Mouse (Mus musculus) midbrain, embryonic 13.5 days (tissue): Measurements from ENCODE around the gene Cmtm3. TPM values are rescaled to one million over a fixed set of nuclear protein-coding genes. Genes with fewer than 3 reads are reported as not detected.
"Not testable (repeated sequence)": the region's sequence is repeated elsewhere in the genome, so short reads cannot be mapped to it uniquely, and the experiment has no call there.

Source experiments
- ATAC-seq: fragments of 200-750 bp; cut with Nextera tagmentation; 2 replicates; pipeline ENCODE4 v1.8.0; 2017; ENCODE audit warnings: mild to moderate bottlenecking, moderate TSS enrichment, moderate library complexity
- H3K27ac ChIP-seq: fragments of 300-500 bp; sonication (generic); 2 replicates; pipeline ENCODE4 v1.5.1; 2015; ENCODE audit warnings: inconsistent platforms, mild to moderate bottlenecking, moderate library complexity
- H3K27me3 ChIP-seq: fragments of 300-500 bp; sonication (generic); 2 replicates; pipeline ENCODE4 v1.6.1; 2015; ENCODE audit warnings: mild to moderate bottlenecking, inconsistent platforms
- H3K36me3 ChIP-seq: fragments of 300-500 bp; sonication (generic); 2 replicates; pipeline ENCODE4 v1.6.1; 2015; ENCODE audit warnings: mild to moderate bottlenecking, inconsistent platforms
- H3K4me1 ChIP-seq: fragments of 300-500 bp; sonication (generic); replicated peaks from 2 replicates; pipeline ENCODE4 v1.6.1; 2015; ENCODE audit warnings: inconsistent platforms
- H3K4me2 ChIP-seq: fragments of 300-500 bp; sonication (generic); replicated peaks from 2 replicates; pipeline ENCODE4 v1.6.1; 2015; ENCODE audit warnings: moderate library complexity, mild to moderate bottlenecking, inconsistent platforms
- H3K4me3 ChIP-seq: fragments of 300-500 bp; sonication (generic); replicated peaks from 2 replicates; pipeline ENCODE4 v1.5.1; 2015; ENCODE audit warnings: mild to moderate bottlenecking, inconsistent platforms
- H3K9ac ChIP-seq: fragments of 300-500 bp; sonication (generic); replicated peaks from 2 replicates; pipeline ENCODE4 v1.6.1; 2015; ENCODE audit warnings: mild to moderate bottlenecking, inconsistent platforms
- H3K9me3 ChIP-seq: fragments of 300-500 bp; sonication (generic); 2 replicates; pipeline ENCODE4 v1.6.1; 2016; ENCODE audit warnings: mild to moderate bottlenecking, inconsistent platforms
- WGBS: fragments of 180-500 bp; shearing (Covaris S2); methylation state at CpG from one replicate; pipeline ENCODE4 v1.1.7; 2015; 5-methylcytosine and 5-hydroxymethylcytosine counted together
- polyA plus RNA-seq: library from polyadenylated mRNA; unstranded; fragments of >200 nt; fragmentation: Nextera tagmentation; extraction: Ambion mirVana; gene quantifications from 2 replicates; pipeline ENCODE4 v1.2.1, GENCODE M21; 2015

Cmtm3 gene
- polyA plus RNA-seq = 31.4 and 34.9 TPM in 2 replicates

- ATAC-seq = no peak
- H3K27ac ChIP-seq = no peak within 1 kb of the TSS
- peaks cover 19% of the 10 kb centered on the region for H3K4me1 ChIP-seq
- no peaks in the 10 kb centered on the region for H3K9me3 ChIP-seq
- 14% methylated on average over 16 of the region's 18 CpGs for WGBS
- H3K9ac ChIP-seq = peak within 1 kb of the TSS; percentile 77
- no peaks in the 10 kb centered on the region for H3K27me3 ChIP-seq
- H3K4me3 ChIP-seq = peak within 1 kb of the TSS; percentile 61
- H3K36me3 ChIP-seq = no peaks in the 10 kb centered on the region
- peak within 1 kb of the TSS; percentile 84 for H3K4me2 ChIP-seq
Observed at GRCm38 (mm10) chr8:104339229-104339982, at the start of gene Cmtm3. Gene Cmtm3, plus strand, starts transcription at chr8:104339410.

DNA sequence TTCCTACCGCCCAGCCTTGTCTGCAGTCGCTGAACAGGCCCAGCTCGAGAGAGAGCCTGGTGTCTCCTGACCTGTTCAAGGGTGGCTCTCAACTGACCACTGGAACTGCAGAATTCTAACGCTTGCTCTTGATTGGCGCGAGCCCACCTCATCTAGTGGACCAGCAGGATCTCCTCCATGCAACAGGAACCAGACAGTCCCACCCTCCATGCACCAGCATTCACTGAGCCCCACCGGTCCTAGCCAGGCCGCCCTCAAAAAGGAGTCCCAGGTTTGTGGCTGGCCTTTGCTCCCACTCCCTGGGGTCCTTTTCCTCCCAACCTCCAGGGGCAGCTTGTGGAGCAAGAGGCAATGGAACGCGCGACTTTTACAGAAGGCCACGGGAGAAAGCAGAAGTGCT, 46.1 kb upstream of the Cmtm3 start, which contains the start of gene Cmtm2a:
Gene Cmtm2a, minus strand, starts transcription at position 101 of the 400 bp plus-strand sequence.
- H3K36me3 ChIP-seq, H3K4me3 ChIP-seq, H3K9ac ChIP-seq, H3K27me3 ChIP-seq, H3K27ac ChIP-seq, H3K9me3 ChIP-seq, ATAC-seq, H3K4me2 ChIP-seq, H3K4me1 ChIP-seq: not testable (repeated sequence)
- WGBS = 90% methylated on average over 12 of the region's 12 CpGs

DNA sequence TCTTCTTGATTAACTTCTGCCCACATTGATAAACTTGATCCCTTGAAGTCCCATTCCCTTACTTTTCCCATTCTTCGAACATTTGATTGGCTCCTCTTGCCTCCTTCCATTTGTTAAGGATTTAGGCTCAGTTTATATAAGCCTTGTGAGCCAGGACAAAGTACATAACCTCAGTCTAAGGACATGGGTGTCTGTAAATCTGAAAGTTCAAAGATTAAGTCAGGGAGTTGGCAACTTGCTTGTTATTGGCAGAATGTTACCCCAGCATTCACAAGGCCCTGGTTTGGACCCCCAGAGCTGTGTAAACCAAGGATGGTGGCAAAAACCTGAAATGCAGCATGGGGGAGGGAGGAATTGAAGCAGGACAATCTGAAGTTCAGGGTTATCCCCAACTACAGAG, 44.8 kb upstream of the Cmtm3 start:
- H3K36me3 ChIP-seq = no peaks in the 10 kb centered on the region
- no peaks in the 10 kb centered on the region for H3K9me3 ChIP-seq
- 83% methylated on average over 1 of the region's 1 CpGs for WGBS
- no peak overlapping the region for H3K4me3 ChIP-seq
- H3K27ac ChIP-seq = no peak overlapping the region
- H3K27me3 ChIP-seq = no peaks in the 10 kb centered on the region
- no peak overlapping the region for H3K9ac ChIP-seq
- no peak overlapping the region for H3K4me2 ChIP-seq
- no peak for ATAC-seq
- H3K4me1 ChIP-seq = no peaks in the 10 kb centered on the region

- not testable (repeated sequence) for H3K9ac ChIP-seq, H3K4me3 ChIP-seq, H3K4me2 ChIP-seq, H3K36me3 ChIP-seq, H3K27me3 ChIP-seq, H3K9me3 ChIP-seq
- WGBS = 4% methylated on average over 3 of the region's 3 CpGs
- Histone ChIP-seq H3K4me1 (peaks cover 17% of the 10 kb centered on the region), H3K27ac (peak overlapping the region; percentile 44; the same call in 1 of the 2 replicates)
- peak; percentile 87 for ATAC-seq
Observed at GRCm38 (mm10) chr8:104301577-104301976, 37.6 kb upstream of the Cmtm3 start.

GRCm38 (mm10) chr8:104302536-104302935, 36.7 kb upstream of the Cmtm3 start:
- H3K4me3 ChIP-seq, H3K27me3 ChIP-seq, H3K36me3 ChIP-seq, H3K27ac ChIP-seq, H3K9ac ChIP-seq, ATAC-seq, H3K9me3 ChIP-seq, H3K4me2 ChIP-seq: not testable (repeated sequence)
- H3K4me1 ChIP-seq = peaks cover 17% of the 10 kb centered on the region
- WGBS = 81% methylated on average over 4 of the region's 4 CpGs

GRCm38 (mm10) chr8:104304962-104305361, 34.2 kb upstream of the Cmtm3 start:
- no peak for ATAC-seq
- no peaks in the 10 kb centered on the region for H3K36me3 ChIP-seq
- H3K27me3 ChIP-seq = no peaks in the 10 kb centered on the region
- 90% methylated on average over 11 of the region's 11 CpGs for WGBS
- H3K9ac ChIP-seq = no peak overlapping the region
- no peaks in the 10 kb centered on the region; the same call in 1 of the 2 replicates for H3K9me3 ChIP-seq
- peaks cover 17% of the 10 kb centered on the region for H3K4me1 ChIP-seq
- no peak overlapping the region for H3K4me3 ChIP-seq
- H3K27ac ChIP-seq = no peak overlapping the region
- no peak overlapping the region for H3K4me2 ChIP-seq

DNA sequence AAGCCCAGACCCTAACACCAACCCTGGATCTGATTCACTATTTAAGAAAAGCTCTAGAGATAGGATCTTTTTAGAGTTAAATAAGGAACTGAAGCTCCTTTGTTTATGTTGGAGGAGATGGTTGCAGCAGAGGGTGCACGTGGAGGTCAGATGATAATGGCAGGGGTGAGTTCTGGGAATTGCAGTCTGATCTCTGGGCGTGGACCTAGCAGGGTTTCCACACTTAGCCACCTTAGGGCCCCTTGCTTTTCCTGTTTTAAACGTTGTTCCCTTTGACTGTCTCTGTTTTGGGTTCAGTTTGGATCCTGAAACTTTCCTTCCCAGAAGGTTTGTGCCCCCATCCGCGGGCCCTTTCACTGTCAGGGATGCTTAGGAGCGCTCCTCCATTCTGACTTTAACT, 30.9 kb upstream of the Cmtm3 start:
- WGBS = 66% methylated on average over 6 of the region's 6 CpGs
- not testable (repeated sequence) for ATAC-seq, H3K9ac ChIP-seq

GRCm38 (mm10) chr8:104309441-104310155, 29.6 kb upstream of the Cmtm3 start, which contains the start of the genes Gm45711 and Cmtm1:
Gene Gm45711, minus strand, starts transcription at chr8:104310081.
Gene Cmtm1, minus strand, starts transcription at chr8:104310145.
- WGBS = 86% methylated on average over 36 of the region's 36 CpGs
- H3K4me2 ChIP-seq, H3K27ac ChIP-seq, ATAC-seq, H3K4me1 ChIP-seq, H3K36me3 ChIP-seq, H3K9ac ChIP-seq, H3K9me3 ChIP-seq, H3K27me3 ChIP-seq, H3K4me3 ChIP-seq: not testable (repeated sequence)

More for the DNA sequence above, 30.9 kb upstream of the Cmtm3 start:
- H3K27ac ChIP-seq, H3K4me2 ChIP-seq, H3K36me3 ChIP-seq, H3K27me3 ChIP-seq, H3K4me3 ChIP-seq, H3K9me3 ChIP-seq, H3K4me1 ChIP-seq: not testable (repeated sequence)

DNA sequence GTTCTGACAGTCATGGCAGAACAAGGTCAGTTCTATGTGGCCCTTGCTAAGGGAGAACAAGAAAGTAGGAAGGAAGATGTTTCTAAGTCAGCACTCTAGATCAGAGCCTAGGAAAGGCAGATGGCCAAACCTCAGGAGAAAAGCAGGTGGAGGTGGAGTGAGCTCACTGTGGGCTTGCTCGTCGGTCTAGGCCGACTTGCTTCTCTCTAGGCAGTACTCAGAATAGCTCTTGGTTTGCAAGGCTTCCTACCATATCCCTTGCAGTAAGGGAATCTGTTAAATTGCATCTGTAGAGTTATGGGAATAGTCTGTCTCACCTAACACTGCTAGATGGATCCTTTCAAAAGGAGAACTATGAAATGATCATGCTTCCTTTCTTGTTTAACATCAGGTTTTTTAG, 27.2 kb upstream of the Cmtm3 start:
- 83% methylated on average over 3 of the region's 3 CpGs for WGBS
- H3K4me1 ChIP-seq, H3K27ac ChIP-seq, H3K36me3 ChIP-seq, H3K27me3 ChIP-seq, H3K4me2 ChIP-seq, H3K9ac ChIP-seq, H3K4me3 ChIP-seq, H3K9me3 ChIP-seq, ATAC-seq: not testable (repeated sequence)

GRCm38 (mm10) chr8:104313311-104313710, 25.9 kb upstream of the Cmtm3 start:
- H3K4me1 ChIP-seq = no peaks in the 10 kb centered on the region
- no peak overlapping the region for H3K9ac ChIP-seq
- no peak overlapping the region for H3K27ac ChIP-seq
- no peaks in the 10 kb centered on the region; the same call in 1 of the 2 replicates for H3K9me3 ChIP-seq
- WGBS = 78% methylated on average over 4 of the region's 4 CpGs
- ATAC-seq = no peak
- H3K4me2 ChIP-seq = no peak overlapping the region
- no peaks in the 10 kb centered on the region for H3K36me3 ChIP-seq
- no peaks in the 10 kb centered on the region for H3K27me3 ChIP-seq
- no peak overlapping the region for H3K4me3 ChIP-seq

DNA sequence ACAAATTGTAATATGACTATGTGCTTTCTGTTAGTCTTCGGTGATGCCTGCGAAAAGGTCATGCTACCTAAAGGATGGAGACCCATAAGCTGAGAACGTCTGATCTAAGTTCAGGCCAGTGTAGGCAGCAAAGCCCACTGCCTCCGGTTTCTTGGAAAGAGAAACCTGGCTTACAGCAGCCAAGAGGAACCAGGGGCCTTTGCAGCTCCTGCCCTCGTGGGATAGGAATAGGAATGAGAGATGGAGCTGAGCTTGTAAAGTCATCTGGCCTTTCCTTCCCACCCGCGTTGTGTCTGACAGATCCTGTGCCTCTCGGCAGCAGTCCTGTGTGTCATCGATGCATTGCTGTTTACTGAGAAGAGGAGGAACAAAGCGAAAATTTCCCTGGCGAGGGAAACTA, 17.9 kb upstream of the Cmtm3 start, which contains the start of gene Gm11020:
Gene Gm11020, plus strand, starts transcription at position 301 of the 400 bp plus-strand sequence.
- not testable (repeated sequence) for H3K27ac ChIP-seq, H3K4me3 ChIP-seq, H3K9ac ChIP-seq, H3K27me3 ChIP-seq, H3K9me3 ChIP-seq, ATAC-seq, H3K36me3 ChIP-seq, H3K4me1 ChIP-seq, H3K4me2 ChIP-seq
- 86% methylated on average over 11 of the region's 11 CpGs for WGBS

DNA sequence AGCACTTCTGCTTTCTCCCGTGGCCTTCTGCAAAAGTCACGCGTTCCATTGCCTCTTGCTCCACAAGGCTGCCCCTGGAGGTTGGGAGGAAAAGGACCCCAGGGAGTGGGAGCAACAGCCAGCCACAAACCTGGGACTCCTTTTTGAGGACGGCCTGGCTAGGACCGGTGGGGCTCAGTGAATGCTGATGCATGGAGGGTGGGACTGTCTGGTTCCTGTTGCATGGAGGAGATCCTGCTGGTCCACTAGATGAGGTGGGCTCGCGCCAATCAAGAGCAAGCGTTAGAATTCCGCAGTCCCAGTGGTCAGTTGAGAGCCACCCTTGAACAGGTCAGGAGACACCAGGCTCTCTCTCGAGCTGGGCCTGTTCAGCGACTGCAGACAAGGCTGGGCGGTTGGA, 17.3 kb upstream of the Cmtm3 start, which contains the start of gene Cmtm2b:
Gene Cmtm2b, plus strand, starts transcription at position 301 of the 400 bp plus-strand sequence.
- not testable (repeated sequence) for H3K4me1 ChIP-seq, ATAC-seq, H3K9me3 ChIP-seq, H3K4me2 ChIP-seq, H3K36me3 ChIP-seq, H3K27me3 ChIP-seq, H3K4me3 ChIP-seq, H3K9ac ChIP-seq, H3K27ac ChIP-seq
- WGBS = 95% methylated on average over 12 of the region's 12 CpGs
